Mouse (Mus musculus): ENCODE measurements around the gene Padi3.

GRCm38 (mm10) chr4:140813358-140814185 lies 3.1 kb upstream of the Padi3 start:
- TF ChIP-seq CTCF (IDR thresholded peaks at IDR 0.05; ENCODE audit: control insufficient read depth, insufficient read depth, insufficient read length) (no peak), USF1 (IDR thresholded peaks at IDR 0.05; ENCODE audit: low read depth) (no peak), FOSL1 (IDR thresholded peaks at IDR 0.05; ENCODE audit: insufficient read depth, low read length, poor library complexity, severe bottlenecking) (no peak), MAX (IDR thresholded peaks at IDR 0.05) (no peak), CEBPB (IDR thresholded peaks at IDR 0.05; ENCODE audit: low read depth) (no peak)

Data from C2C12 (cell line).